Comparison of ENCODE assay signal across 17 mouse cellular contexts in genomic region chr10:93131865-93132566, GRCm38 (mm10).
"Had no signal": no experiment of that assay in that cellular context is flagged by ENCODE, and none has a peak within 500 bp of the region (broad histone marks: within the 10 kb centered on the region; RNA-seq: fewer than 3 reads in every experiment).

No protein-coding gene starts in this region.

- H3K27me3 ChIP-seq: limb, embryonic 13.5 days; liver, embryonic 12.5 days; liver, embryonic 15.5 days; lung, embryonic 15.5 days; neural tube, embryonic 12.5 days; neural tube, embryonic 15.5 days had no signal

- H3K36me3 ChIP-seq: limb, embryonic 10.5 days; limb, embryonic 13.5 days; liver, embryonic 12.5 days; liver, embryonic 15.5 days; lung, embryonic 15.5 days; neural tube, embryonic 12.5 days; neural tube, embryonic 15.5 days had no signal

- DNase-seq: kidney, adult 18-20 months; kidney, postnatal 25 days; liver; lung, adult 18-20 months; lung, postnatal 14 days; lung, postnatal 4 days; midbrain, embryonic 14.5 days; thymus, adult 18-20 months; thymus, postnatal 14 days; thymus, postnatal 4 days had no signal

- H3K4me3 ChIP-seq: limb, embryonic 10.5 days; limb, embryonic 13.5 days; liver, embryonic 12.5 days; liver, embryonic 15.5 days; lung, embryonic 15.5 days; neural tube, embryonic 12.5 days; neural tube, embryonic 15.5 days had no signal
